Mouse (Mus musculus) CD4-positive, CD25-positive, alpha-beta regulatory T cell, adult 9 weeks (primary cell): ENCODE measurements around the gene Cyp2j9. TPM values are rescaled to one million over a fixed set of nuclear protein-coding genes. Genes with fewer than 3 reads are reported as not detected.

Experiments
- polyA plus RNA-seq: library from polyadenylated mRNA; unstranded; fragments of 100-300 nt; shearing (Covaris generic); gene quantifications from one replicate; pipeline ENCODE4 v1.2.1, GENCODE M21; 2017

Cyp2j9 gene
- not detected for polyA plus RNA-seq

DNA sequence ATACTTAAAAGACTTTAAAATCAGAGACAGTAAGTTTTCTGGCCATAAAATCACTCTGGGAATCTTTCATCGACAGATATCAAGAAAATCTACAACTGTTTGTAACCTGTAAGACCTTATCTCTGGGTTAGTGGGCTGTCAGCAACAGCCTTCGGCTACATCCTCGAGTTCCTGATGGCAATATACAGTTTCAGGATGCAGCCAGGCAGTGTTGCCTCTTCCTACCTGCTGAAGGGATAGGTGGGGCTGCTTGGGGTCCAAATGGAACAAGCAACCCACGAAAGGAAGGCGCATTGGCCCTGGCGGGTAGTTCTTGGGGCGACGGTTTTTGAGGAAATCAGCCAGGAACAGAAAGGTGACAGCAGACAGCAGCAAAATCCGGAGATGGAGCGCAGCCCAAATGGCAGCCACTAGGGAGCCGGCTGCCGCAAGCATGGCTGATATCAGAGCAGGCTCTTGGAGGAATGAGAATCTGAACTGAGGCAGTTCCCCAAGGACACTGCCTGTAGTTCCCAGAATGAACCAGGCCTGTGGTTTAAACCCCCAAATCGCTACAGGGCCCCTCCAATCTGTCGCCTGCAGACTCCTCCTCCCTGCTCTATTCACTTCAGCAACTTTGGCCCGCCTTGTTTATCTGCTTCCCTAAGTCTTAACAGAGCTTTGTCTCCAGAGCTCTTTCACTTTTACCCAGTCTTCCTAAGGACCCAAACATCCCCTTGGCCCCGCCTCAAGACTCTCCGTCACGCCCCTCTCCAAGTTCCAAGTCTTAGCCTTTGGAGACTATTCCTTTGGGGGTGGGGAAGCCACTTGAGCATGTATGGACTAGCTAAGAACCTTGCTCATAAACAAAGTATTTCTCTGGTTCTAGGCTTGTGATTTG lies at the start of gene Cyp2j9:
TSS of gene Cyp2j9 (minus strand) at position 668 of the 880 bp plus-strand sequence.

GRCm38 (mm10) chr4:96553133-96553819 lies 38.1 kb downstream of the Cyp2j9 start, which contains the start of gene Cyp2j6:
Gene Cyp2j6 (minus strand): TSS chr4:96553661.

Other genes starting within 250 kb of the Cyp2j9 start
- not detected for gene Cyp2j11, start 242.9 kb downstream of the Cyp2j9 start, polyA plus RNA-seq
- gene Cyp2j8, start 84.2 kb downstream of the Cyp2j9 start, polyA plus RNA-seq, result not detected
- not detected for gene Cyp2j6, start 37.9 kb downstream of the Cyp2j9 start, polyA plus RNA-seq
- gene Cyp2j5, start 72.6 kb upstream of the Cyp2j9 start, polyA plus RNA-seq, result not detected
- gene Gm12695, start 193.6 kb upstream of the Cyp2j9 start, polyA plus RNA-seq, result not detected